Mouse (Mus musculus) liver, embryonic 16.5 days (tissue): Measurements from ENCODE around the gene Tnc. TPM values are rescaled to one million over a fixed set of nuclear protein-coding genes. Genes with fewer than 3 reads are reported as not detected.

Experiments
- ATAC-seq: fragments of 200-750 bp; cut with Nextera tagmentation; 2 replicates; pipeline ENCODE4 v1.8.0; 2017; ENCODE audit warnings: low read depth, mild to moderate bottlenecking, moderate number of reproducible peaks, moderate library complexity
- H3K27ac ChIP-seq: fragments of 300-500 bp; sonication (generic); 2 replicates; pipeline ENCODE4 v1.5.1; 2014; ENCODE audit warnings: mild to moderate bottlenecking, low read length
- H3K27me3 ChIP-seq: fragments of 300-500 bp; sonication (generic); 2 replicates; pipeline ENCODE4 v1.6.1; 2014; ENCODE audit warnings: low read depth, low read length, mixed read lengths; ENCODE audit not compliant: control insufficient read depth, insufficient read depth
- H3K36me3 ChIP-seq: fragments of 300-500 bp; sonication (generic); 2 replicates; pipeline ENCODE4 v1.6.1; 2014; ENCODE audit warnings: mild to moderate bottlenecking; ENCODE audit not compliant: control insufficient read depth, insufficient read depth
- H3K4me1 ChIP-seq: fragments of 300-500 bp; sonication (generic); 2 replicates; pipeline ENCODE4 v1.6.1; 2014; ENCODE audit warnings: low read depth, low read length, mixed read lengths; ENCODE audit not compliant: control insufficient read depth
- H3K4me2 ChIP-seq: fragments of 300-500 bp; sonication (generic); 2 replicates; pipeline ENCODE4 v1.6.1; 2014; ENCODE audit warnings: low read depth, low read length, mixed read lengths
- H3K4me3 ChIP-seq: fragments of 300-500 bp; sonication (generic); 2 replicates; pipeline ENCODE4 v1.5.1; 2014; ENCODE audit warnings: low read depth, mild to moderate bottlenecking, low read length
- H3K9ac ChIP-seq: fragments of 300-500 bp; sonication (generic); 2 replicates; pipeline ENCODE4 v1.6.1; 2014; ENCODE audit warnings: low read depth, low read length
- H3K9me3 ChIP-seq: fragments of 300-500 bp; sonication (generic); replicated peaks from 2 replicates; pipeline ENCODE4 v1.6.1; 2016; ENCODE audit warnings: low read length; ENCODE audit not compliant: control insufficient read depth
- WGBS: fragments of 180-500 bp; shearing (Covaris S2); extraction: QIAGEN DNeasy Blood & Tissue Kit; methylation state at CpG from one replicate; pipeline ENCODE4 v1.1.7; 2014; ENCODE audit not compliant: insufficient replicate concordance; 5-methylcytosine and 5-hydroxymethylcytosine counted together
- polyA plus RNA-seq: library from polyadenylated mRNA; unstranded; fragments of >200 nt; fragmentation: Nextera tagmentation; extraction: Ambion mirVana; gene quantifications from 2 replicates; pipeline ENCODE4 v1.2.1, GENCODE M21; 2015

The Tnc gene
- polyA plus RNA-seq, 1 experiment from 2014 or later = 3.4 TPM

- H3K27ac ChIP-seq = no peak overlapping the region
- H3K4me1 ChIP-seq = no peaks in the 10 kb centered on the region
- no peaks in the 10 kb centered on the region for H3K27me3 ChIP-seq
- no peaks in the 10 kb centered on the region for H3K9me3 ChIP-seq
- H3K9ac ChIP-seq = no peak overlapping the region
- no peaks in the 10 kb centered on the region for H3K36me3 ChIP-seq
- H3K4me2 ChIP-seq = no peak overlapping the region
- no peak for ATAC-seq
- H3K4me3 ChIP-seq = no peak overlapping the region
These were observed 27.9 kb upstream of the Tnc start for GRCm38 (mm10) chr4:64074725-64075124.

DNA sequence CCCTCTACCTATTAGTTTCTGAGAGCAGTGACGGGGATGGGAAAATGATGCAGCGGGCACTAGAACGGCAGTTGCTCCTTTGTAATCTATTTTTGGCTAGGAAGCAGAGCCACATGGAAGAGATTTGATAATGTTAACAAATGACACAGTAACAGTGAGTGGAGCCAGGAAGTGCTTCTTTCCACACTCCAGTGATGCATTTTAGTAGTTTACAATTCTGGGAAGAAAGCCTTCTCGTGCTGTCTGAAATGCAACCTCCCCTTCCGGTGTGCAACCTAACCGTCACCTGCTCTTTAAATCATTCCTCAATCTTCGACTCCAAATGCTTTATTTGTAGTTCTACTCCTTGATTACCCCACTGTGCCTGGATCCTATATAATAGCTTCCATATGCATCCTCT, 20.6 kb upstream of the Tnc start:
- WGBS = 64% methylated on average over 7 of the region's 7 CpGs

GRCm38 (mm10) chr4:64065266-64065665, 18.5 kb upstream of the Tnc start:
- Histone ChIP-seq H3K4me1 (no peaks in the 10 kb centered on the region), H3K4me2 (no peak overlapping the region), H3K36me3 (no peaks in the 10 kb centered on the region), H3K9ac (no peak overlapping the region), H3K4me3 (no peak overlapping the region), H3K27ac (no peak overlapping the region), H3K27me3 (no peaks in the 10 kb centered on the region), H3K9me3 (no peaks in the 10 kb centered on the region)
- WGBS = 22% methylated on average over 10 of the region's 10 CpGs
- ATAC-seq = no peak

More for the DNA sequence above, 20.6 kb upstream of the Tnc start:
- Histone ChIP-seq H3K27ac (no peak overlapping the region), H3K36me3 (no peaks in the 10 kb centered on the region), H3K9ac (no peak overlapping the region), H3K4me2 (no peak overlapping the region), H3K4me3 (no peak overlapping the region), H3K27me3 (no peaks in the 10 kb centered on the region), H3K4me1 (no peaks in the 10 kb centered on the region), H3K9me3 (no peaks in the 10 kb centered on the region)
- no peak for ATAC-seq

GRCm38 (mm10) chr4:64058856-64059231, 12.0 kb upstream of the Tnc start:
- Histone ChIP-seq H3K4me2 (no peak overlapping the region), H3K4me3 (no peak overlapping the region), H3K36me3 (no peaks in the 10 kb centered on the region), H3K4me1 (no peaks in the 10 kb centered on the region), H3K9me3 (no peaks in the 10 kb centered on the region), H3K27me3 (no peaks in the 10 kb centered on the region), H3K27ac (no peak overlapping the region), H3K9ac (no peak overlapping the region)
- 50% methylated on average over 6 of the region's 6 CpGs for WGBS
- no peak for ATAC-seq

DNA sequence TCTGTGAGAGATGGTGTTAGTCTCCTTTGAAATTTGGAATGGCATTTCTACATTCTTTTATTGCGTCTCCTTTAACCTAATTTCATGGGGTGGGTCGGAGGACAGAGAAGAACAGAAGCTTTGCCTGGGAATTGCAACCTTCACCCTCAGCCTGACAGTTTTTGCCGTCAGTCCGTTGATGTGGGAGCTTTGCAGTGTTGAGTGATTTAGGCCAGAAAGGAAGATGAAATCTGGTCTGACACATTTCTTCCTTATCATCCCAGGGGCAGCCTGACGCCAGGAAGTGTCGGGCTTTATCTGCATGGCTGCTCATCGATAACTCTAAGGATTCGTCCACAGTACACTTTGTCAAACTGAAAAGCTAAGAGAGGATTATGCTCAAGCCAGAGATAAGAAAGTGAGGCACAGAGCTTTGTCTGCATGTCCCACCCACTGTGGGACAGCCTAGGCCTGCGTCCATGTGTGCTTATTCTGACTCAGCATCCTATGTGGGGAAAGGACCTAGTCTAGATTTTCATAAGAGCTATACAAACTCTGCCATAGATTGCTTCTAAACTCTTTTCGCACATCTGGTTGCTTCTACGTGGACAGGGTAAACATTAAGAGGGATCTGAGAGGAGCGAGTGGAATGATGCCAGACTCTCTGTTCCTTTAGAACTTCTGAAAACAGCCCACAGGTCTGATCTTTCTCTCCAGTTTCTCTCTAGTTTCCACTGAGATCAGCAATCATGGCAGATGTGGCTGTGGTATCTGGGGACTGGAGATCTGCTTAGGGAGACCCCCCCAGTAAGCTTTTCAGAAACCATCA, 11.4 kb upstream of the Tnc start:
- H3K36me3 ChIP-seq = no peaks in the 10 kb centered on the region
- no peaks in the 10 kb centered on the region for H3K27me3 ChIP-seq
- no peak overlapping the region for H3K9ac ChIP-seq
- ATAC-seq = no peak
- no peaks in the 10 kb centered on the region for H3K9me3 ChIP-seq
- H3K4me2 ChIP-seq = no peak overlapping the region
- no peaks in the 10 kb centered on the region for H3K4me1 ChIP-seq
- no peak overlapping the region for H3K27ac ChIP-seq
- H3K4me3 ChIP-seq = no peak overlapping the region
- WGBS = 29% methylated on average over 12 of the region's 12 CpGs

- no peak overlapping the region for H3K27ac ChIP-seq
- H3K27me3 ChIP-seq = no peaks in the 10 kb centered on the region
- WGBS = 49% methylated on average over 7 of the region's 7 CpGs
- no peaks in the 10 kb centered on the region for H3K36me3 ChIP-seq
- H3K9ac ChIP-seq = no peak overlapping the region
- H3K4me1 ChIP-seq = no peaks in the 10 kb centered on the region
- H3K9me3 ChIP-seq = no peaks in the 10 kb centered on the region
- no peak for ATAC-seq
- H3K4me3 ChIP-seq = no peak overlapping the region
- H3K4me2 ChIP-seq = no peak overlapping the region
These were observed 1.4 kb upstream of the Tnc start for GRCm38 (mm10) chr4:64048177-64048576.

DNA sequence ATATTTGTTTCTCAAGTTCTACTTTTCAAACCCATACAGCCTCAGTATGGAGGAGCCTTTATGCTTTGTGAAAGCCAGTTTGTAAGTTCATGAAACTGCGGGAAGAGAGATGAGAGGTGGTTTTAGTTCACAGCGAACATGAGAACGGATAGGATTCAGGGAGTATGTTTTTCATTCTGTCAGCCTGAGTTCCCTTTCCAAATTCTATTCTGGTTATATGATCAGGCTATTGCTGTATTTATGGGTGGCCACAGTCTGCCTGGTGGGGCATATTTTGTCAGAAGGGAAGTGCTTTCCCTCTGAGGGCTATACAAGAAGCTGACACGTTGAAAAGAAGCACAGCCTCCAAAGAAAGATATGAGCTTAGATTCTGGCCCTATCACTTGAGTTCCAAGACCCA, 2.9 kb downstream of the Tnc start:
- no peak for ATAC-seq
- Histone ChIP-seq H3K27me3 (no peaks in the 10 kb centered on the region), H3K4me1 (no peaks in the 10 kb centered on the region), H3K27ac (no peak overlapping the region), H3K9ac (no peak overlapping the region), H3K4me3 (no peak overlapping the region), H3K36me3 (no peaks in the 10 kb centered on the region), H3K9me3 (no peaks in the 10 kb centered on the region), H3K4me2 (no peak overlapping the region)
- WGBS = 55% methylated on average over 4 of the region's 4 CpGs

DNA sequence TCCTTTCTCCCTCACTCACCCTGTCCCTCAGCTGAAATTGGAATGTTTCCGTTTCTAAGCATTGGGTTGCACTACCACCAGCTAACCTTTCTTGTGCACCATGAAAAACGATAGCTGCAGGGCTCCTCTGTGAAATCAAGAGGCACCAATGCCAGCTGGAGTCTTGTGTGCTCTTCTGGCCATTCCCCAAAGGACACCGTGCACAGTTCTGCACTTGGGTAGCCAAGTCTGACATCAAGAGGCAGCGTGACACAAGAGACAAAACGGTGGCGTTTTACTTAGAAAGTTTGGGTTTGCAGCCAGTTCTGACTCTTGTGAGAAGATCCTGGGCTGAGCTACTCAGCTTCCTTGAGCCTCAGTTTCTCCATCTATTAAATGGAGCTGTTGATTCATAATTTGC, 3.4 kb downstream of the Tnc start:
- WGBS = 66% methylated on average over 6 of the region's 6 CpGs
- no peaks in the 10 kb centered on the region for H3K4me1 ChIP-seq
- no peaks in the 10 kb centered on the region for H3K9me3 ChIP-seq
- no peak overlapping the region for H3K27ac ChIP-seq
- H3K4me3 ChIP-seq = no peak overlapping the region
- H3K36me3 ChIP-seq = no peaks in the 10 kb centered on the region
- no peak overlapping the region for H3K4me2 ChIP-seq
- ATAC-seq = no peak
- H3K9ac ChIP-seq = no peak overlapping the region
- no peaks in the 10 kb centered on the region for H3K27me3 ChIP-seq

DNA sequence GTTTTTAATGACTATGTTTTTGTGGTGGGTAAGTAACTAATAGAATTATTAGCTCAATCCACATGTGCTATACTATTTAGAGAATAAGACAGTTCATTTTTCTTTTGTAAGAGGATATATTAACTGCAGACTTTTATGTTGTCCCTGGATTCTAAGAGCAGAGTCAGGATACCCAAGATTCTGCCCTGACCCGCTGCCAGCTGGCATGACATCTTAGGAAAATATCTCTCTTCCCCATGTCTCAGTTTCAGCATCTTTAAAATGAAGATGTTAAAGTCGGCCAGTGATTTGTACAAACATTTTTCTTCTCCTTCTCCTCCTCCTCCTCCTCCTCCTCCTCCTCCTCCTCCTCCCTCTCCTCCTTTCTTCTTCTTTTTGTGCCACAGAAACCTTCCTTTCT, 7.7 kb downstream of the Tnc start:
- Histone ChIP-seq H3K27ac (no peak overlapping the region), H3K4me3 (no peak overlapping the region), H3K9me3 (no peaks in the 10 kb centered on the region; the same call in 1 of the 2 replicates), H3K9ac (no peak overlapping the region), H3K4me1 (no peaks in the 10 kb centered on the region), H3K36me3 (no peaks in the 10 kb centered on the region), H3K4me2 (no peak overlapping the region), H3K27me3 (no peaks in the 10 kb centered on the region)
- 50% methylated on average over 2 of the region's 2 CpGs for WGBS
- ATAC-seq = no peak
